Mouse (Mus musculus) hindbrain, embryonic 16.5 days (tissue): ENCODE measurements around the gene Agap3. TPM values are rescaled to one million over a fixed set of nuclear protein-coding genes. Genes with fewer than 3 reads are reported as not detected.

Experiments
- ATAC-seq: fragments of 200-750 bp; cut with Nextera tagmentation; 2 replicates; pipeline ENCODE4 v1.8.0; 2017; ENCODE audit warnings: moderate TSS enrichment, moderate library complexity
- H3K27ac ChIP-seq: fragments of 300-500 bp; sonication (generic); 2 replicates; pipeline ENCODE4 v1.5.1; 2014; ENCODE audit warnings: low read depth, mild to moderate bottlenecking, control low read depth, low read length, moderate library complexity
- H3K27me3 ChIP-seq: fragments of 300-500 bp; sonication (generic); replicated peaks from 2 replicates; pipeline ENCODE4 v1.6.1; 2014; ENCODE audit warnings: low read length; ENCODE audit not compliant: control insufficient read depth, insufficient read depth
- H3K36me3 ChIP-seq: fragments of 300-500 bp; sonication (generic); 2 replicates; pipeline ENCODE4 v1.6.1; 2014; ENCODE audit warnings: mild to moderate bottlenecking, low read length, moderate library complexity, mixed read lengths; ENCODE audit not compliant: control insufficient read depth, insufficient read depth
- H3K4me1 ChIP-seq: fragments of 300-500 bp; sonication (generic); 2 replicates; pipeline ENCODE4 v1.6.1; 2014; ENCODE audit warnings: low read depth, low read length; ENCODE audit not compliant: control insufficient read depth, insufficient read depth
- H3K4me2 ChIP-seq: fragments of 300-500 bp; sonication (generic); 2 replicates; pipeline ENCODE4 v1.6.1; 2014; ENCODE audit warnings: mild to moderate bottlenecking, low read length, control low read depth, moderate library complexity
- H3K4me3 ChIP-seq: fragments of 300-500 bp; sonication (generic); 2 replicates; pipeline ENCODE4 v1.5.1; 2014; ENCODE audit warnings: mild to moderate bottlenecking, low read length, control low read depth, moderate library complexity
- H3K9ac ChIP-seq: fragments of 300-500 bp; sonication (generic); 2 replicates; pipeline ENCODE4 v1.6.1; 2014; ENCODE audit warnings: low read depth, mild to moderate bottlenecking, control low read depth, low read length, moderate library complexity
- H3K9me3 ChIP-seq: fragments of 300-500 bp; sonication (generic); 2 replicates; pipeline ENCODE4 v1.6.1; 2014; ENCODE audit warnings: mild to moderate bottlenecking, low read length, moderate library complexity; ENCODE audit not compliant: control insufficient read depth
- WGBS: fragments of 180-500 bp; shearing (Covaris S2); extraction: QIAGEN DNeasy Blood & Tissue Kit; methylation state at CpG from one replicate; pipeline ENCODE4 v1.1.7; 2014; 5-methylcytosine and 5-hydroxymethylcytosine counted together
- polyA plus RNA-seq: library from polyadenylated mRNA; unstranded; fragments of >200 nt; fragmentation: Nextera tagmentation; extraction: Ambion mirVana; gene quantifications from 2 replicates; pipeline ENCODE4 v1.2.1, GENCODE M21; 2015

Agap3 gene
- polyA plus RNA-seq, 1 experiment from 2014 or later = 47.7 TPM

- Histone ChIP-seq H3K9me3 (no peaks in the 10 kb centered on the region), H3K27ac (no peak overlapping the region), H3K4me1 (peaks cover 5% of the 10 kb centered on the region), H3K4me2 (no peak overlapping the region), H3K9ac (no peak overlapping the region), H3K27me3 (peaks cover 15% of the 10 kb centered on the region), H3K4me3 (no peak overlapping the region), H3K36me3 (no peaks in the 10 kb centered on the region)
- ATAC-seq = no peak
- WGBS = 62% methylated on average over 8 of the region's 8 CpGs
Measured at GRCm38 (mm10) chr5:24521366-24521765, 69.4 kb downstream of the Agap3 start.

- H3K9me3 ChIP-seq = no peaks in the 10 kb centered on the region
- H3K36me3 ChIP-seq = no peaks in the 10 kb centered on the region
- H3K27me3 ChIP-seq = peaks cover 27% of the 10 kb centered on the region
- WGBS = 28% methylated on average over 8 of the region's 8 CpGs
- no peak overlapping the region for H3K27ac ChIP-seq
- no peak for ATAC-seq
- peak overlapping the region; percentile 26 for H3K4me2 ChIP-seq
- no peak overlapping the region for H3K9ac ChIP-seq
- H3K4me3 ChIP-seq = 0 out of 2 replicates have a peak overlapping the region, but pooled peaks have one; percentile 13
- peaks cover 13% of the 10 kb centered on the region for H3K4me1 ChIP-seq
Measured at GRCm38 (mm10) chr5:24523806-24524205, 71.8 kb downstream of the Agap3 start.

- Histone ChIP-seq H3K27me3 (peaks cover 34% of the 10 kb centered on the region), H3K4me3 (peak overlapping the region; percentile 3), H3K4me2 (peak overlapping the region; percentile 97), H3K36me3 (no peaks in the 10 kb centered on the region), H3K4me1 (peaks cover 13% of the 10 kb centered on the region), H3K9ac (no peak overlapping the region), H3K27ac (no peak overlapping the region), H3K9me3 (no peaks in the 10 kb centered on the region)
- 18% methylated on average over 4 of the region's 4 CpGs for WGBS
- no peak for ATAC-seq
Measured at GRCm38 (mm10) chr5:24524522-24524921, 72.5 kb downstream of the Agap3 start.

- H3K9me3 ChIP-seq = no peaks in the 10 kb centered on the region
- H3K9ac ChIP-seq = peak overlapping the region; percentile 59
- peaks cover 13% of the 10 kb centered on the region for H3K4me1 ChIP-seq
- no peak overlapping the region for H3K27ac ChIP-seq
- ATAC-seq = no peak
- WGBS = 4% methylated on average over 34 of the region's 34 CpGs
- peak overlapping the region; percentile 97 for H3K4me2 ChIP-seq
- H3K27me3 ChIP-seq = peaks cover 37% of the 10 kb centered on the region
- H3K36me3 ChIP-seq = no peaks in the 10 kb centered on the region
- peak overlapping the region; percentile 57 for H3K4me3 ChIP-seq
Measured at GRCm38 (mm10) chr5:24525360-24526189, 73.6 kb downstream of the Agap3 start.

GRCm38 (mm10) chr5:24526190-24526888 is 74.4 kb downstream of the Agap3 start:
- under 1% methylated on average over 63 of the region's 109 CpGs for WGBS
- no peak for ATAC-seq
- Histone ChIP-seq H3K27me3 (peaks cover 37% of the 10 kb centered on the region), H3K27ac (no peak overlapping the region), H3K9ac (peak overlapping the region; percentile 59), H3K36me3 (no peaks in the 10 kb centered on the region), H3K4me2 (peak overlapping the region; percentile 97), H3K9me3 (no peaks in the 10 kb centered on the region), H3K4me3 (peak overlapping the region; percentile 57), H3K4me1 (peaks cover 13% of the 10 kb centered on the region)

- Histone ChIP-seq H3K4me3 (peak within 1 kb of the TSS; percentile 57), H3K9me3 (no peaks in the 10 kb centered on the region), H3K36me3 (no peaks in the 10 kb centered on the region), H3K27ac (no peak within 1 kb of the TSS), H3K4me1 (peaks cover 13% of the 10 kb centered on the region), H3K9ac (peak within 1 kb of the TSS; percentile 59), H3K27me3 (peaks cover 37% of the 10 kb centered on the region), H3K4me2 (peak within 1 kb of the TSS; percentile 97)
- ATAC-seq = no peak
- under 1% methylated on average over 31 of the region's 49 CpGs for WGBS
Measured at GRCm38 (mm10) chr5:24526889-24527230, 74.9 kb downstream of the Agap3 start, which contains the start of gene Gbx1. Gbx1 (minus strand) TSS chr5:24527202.

- peaks cover 34% of the 10 kb centered on the region for H3K27me3 ChIP-seq
Measured at GRCm38 (mm10) chr5:24527780-24528179, 75.8 kb downstream of the Agap3 start.

GRCm38 (mm10) chr5:24530042-24530689 is 78.2 kb downstream of the Agap3 start:
- Histone ChIP-seq H3K27me3 (peaks cover 24% of the 10 kb centered on the region), H3K4me1 (peaks cover 13% of the 10 kb centered on the region)
- 20% methylated on average over 24 of the region's 24 CpGs for WGBS

More at GRCm38 (mm10) chr5:24527780-24528179, 75.8 kb downstream of the Agap3 start:
- Histone ChIP-seq H3K4me2 (no peak overlapping the region), H3K9me3 (no peaks in the 10 kb centered on the region), H3K36me3 (no peaks in the 10 kb centered on the region), H3K4me1 (peaks cover 13% of the 10 kb centered on the region), H3K4me3 (no peak overlapping the region), H3K9ac (no peak overlapping the region), H3K27ac (no peak overlapping the region)
- no peak for ATAC-seq
- WGBS = 17% methylated on average over 6 of the region's 6 CpGs

GRCm38 (mm10) chr5:24533391-24533790 is 81.4 kb downstream of the Agap3 start:
- H3K4me2 ChIP-seq = no peak overlapping the region
- no peak for ATAC-seq
- 54% methylated on average over 11 of the region's 11 CpGs for WGBS
- H3K4me1 ChIP-seq = no peaks in the 10 kb centered on the region; the same call in 1 of the 2 replicates
- H3K27ac ChIP-seq = no peak overlapping the region
- no peaks in the 10 kb centered on the region for H3K9me3 ChIP-seq
- no peak overlapping the region for H3K4me3 ChIP-seq
- no peaks in the 10 kb centered on the region for H3K36me3 ChIP-seq
- H3K27me3 ChIP-seq = peaks cover 16% of the 10 kb centered on the region
- H3K9ac ChIP-seq = no peak overlapping the region

More at GRCm38 (mm10) chr5:24530042-24530689, 78.2 kb downstream of the Agap3 start:
- Histone ChIP-seq H3K9ac (no peak overlapping the region; the same call in 1 of the 2 replicates), H3K9me3 (no peaks in the 10 kb centered on the region), H3K27ac (no peak overlapping the region), H3K36me3 (no peaks in the 10 kb centered on the region), H3K4me2 (no peak overlapping the region), H3K4me3 (no peak overlapping the region)
- ATAC-seq = peak; percentile 75
